Mouse (Mus musculus): ENCODE measurements around the gene Thegl. TPM values are rescaled to one million over a fixed set of nuclear protein-coding genes. Genes with fewer than 3 reads are reported as not detected.

Thegl gene
- polyA plus RNA-seq, 1 experiment from 2014 or later = 0.33 TPM

DNA sequence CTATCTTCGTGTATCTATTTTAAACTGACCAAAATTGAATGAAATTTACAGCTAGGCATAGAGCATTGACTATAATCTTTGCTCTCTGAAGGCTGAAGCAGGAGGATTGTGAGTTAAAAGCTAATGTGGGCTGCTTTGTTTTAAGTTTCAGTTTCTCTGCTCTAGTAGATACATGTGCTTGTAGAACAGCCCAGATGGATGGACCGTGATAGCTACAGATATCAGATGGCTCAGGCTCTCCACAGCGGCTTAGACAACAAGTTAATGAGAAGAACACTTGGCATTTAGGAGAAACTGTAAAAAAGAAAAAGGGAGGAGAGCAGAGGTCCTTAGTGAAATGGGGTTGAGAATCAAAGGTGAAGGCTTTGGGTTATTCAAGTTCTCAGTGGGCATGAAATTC lies 25.0 kb upstream of the Thegl start:
- peaks cover 87% of the 10 kb centered on the region for H3K36me3 ChIP-seq (ENCODE audit: control insufficient read depth, insufficient read depth, low read length)
- no peaks in the 10 kb centered on the region for H3K9me3 ChIP-seq (replicated peaks; ENCODE audit: control insufficient read depth, low read length)
- H3K4me2 ChIP-seq (ENCODE audit: low read length) = no peak overlapping the region
- H3K27me3 ChIP-seq (replicated peaks; ENCODE audit: control insufficient read depth, insufficient read depth, low read length) = no peaks in the 10 kb centered on the region
- DNase-seq (ENCODE audit: low spot score) = no peak
- 97% methylated on average over 3 of the region's 3 CpGs for WGBS
- H3K27ac ChIP-seq (ENCODE audit: low read depth, low read length) = no peak overlapping the region
- H3K9ac ChIP-seq (ENCODE audit: low read length) = no peak overlapping the region
- no peak for ATAC-seq
- no peak overlapping the region for H3K4me3 ChIP-seq (ENCODE audit: low read depth, low read length)
- H3K4me1 ChIP-seq (ENCODE audit: control insufficient read depth, insufficient read depth, low read length) = no peaks in the 10 kb centered on the region

DNA sequence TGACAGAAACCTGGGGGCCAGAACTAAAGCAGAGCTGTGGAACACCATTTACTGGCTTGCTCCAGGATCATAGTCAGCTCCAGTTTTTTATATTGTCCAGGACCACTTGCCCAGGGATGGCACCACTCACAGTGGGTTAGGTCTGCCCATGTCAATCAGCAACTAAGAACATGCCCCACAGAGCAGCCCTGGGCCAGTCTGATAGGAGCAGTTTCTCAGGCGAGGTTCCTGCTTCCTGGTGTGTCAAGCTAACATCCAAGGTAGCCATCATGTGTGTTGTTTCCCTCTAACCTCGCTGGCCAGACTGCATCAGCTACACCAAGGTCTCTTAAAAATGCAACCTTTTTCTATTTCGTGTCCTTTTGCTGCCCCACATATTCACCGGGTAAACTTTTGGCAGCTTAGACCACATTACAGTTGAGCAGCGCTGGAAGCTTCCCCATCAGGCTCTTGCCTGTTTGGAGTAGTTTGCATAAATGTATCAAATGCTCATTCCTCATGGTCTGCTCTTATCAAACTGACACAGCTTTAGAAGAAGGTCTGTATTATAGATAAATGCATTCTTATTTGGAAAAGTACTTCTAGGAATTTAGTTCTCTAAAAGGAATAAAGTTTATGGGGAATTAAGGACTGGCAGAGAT lies 22.5 kb upstream of the Thegl start:
- no peak for ATAC-seq
- H3K36me3 ChIP-seq (ENCODE audit: control insufficient read depth, insufficient read depth, low read length) = peaks cover 90% of the 10 kb centered on the region
- no peak overlapping the region for H3K27ac ChIP-seq (ENCODE audit: low read depth, low read length)
- no peak overlapping the region for H3K9ac ChIP-seq (ENCODE audit: low read length)
- no peaks in the 10 kb centered on the region for H3K4me1 ChIP-seq (ENCODE audit: control insufficient read depth, insufficient read depth, low read length)
- DNase-seq (ENCODE audit: low spot score) = no peak
- WGBS = 95% methylated on average over 5 of the region's 5 CpGs
- no peak overlapping the region for H3K4me2 ChIP-seq (ENCODE audit: low read length)
- H3K4me3 ChIP-seq (ENCODE audit: low read depth, low read length) = no peak overlapping the region
- H3K27me3 ChIP-seq (replicated peaks; ENCODE audit: control insufficient read depth, insufficient read depth, low read length) = no peaks in the 10 kb centered on the region
- H3K9me3 ChIP-seq (replicated peaks; ENCODE audit: control insufficient read depth, low read length) = no peaks in the 10 kb centered on the region

DNA sequence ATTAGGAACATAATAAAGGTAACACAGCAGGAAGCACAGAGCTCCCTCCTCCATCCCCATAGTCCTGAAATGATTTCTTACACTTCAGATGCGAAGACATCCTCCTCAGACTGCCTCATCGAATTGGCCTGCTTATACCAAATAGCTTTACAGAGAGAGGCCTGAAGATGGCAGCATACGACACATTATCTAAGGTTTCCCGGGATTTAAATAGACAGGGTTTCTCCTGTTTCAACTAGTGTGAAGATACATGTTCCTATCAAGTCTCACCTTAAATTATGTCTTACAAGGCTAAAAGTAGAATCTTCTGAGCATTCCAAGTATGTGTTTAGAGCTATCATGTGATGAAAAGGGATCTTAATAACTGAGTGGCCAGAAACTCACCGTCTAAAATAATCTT lies 17.4 kb upstream of the Thegl start:
- ATAC-seq (no peak), DNase-seq (ENCODE audit: low spot score) (peak; percentile 90)
- no peak overlapping the region for H3K4me3 ChIP-seq (ENCODE audit: low read depth, low read length)
- H3K9ac ChIP-seq (ENCODE audit: low read length) = no peak overlapping the region
- H3K36me3 ChIP-seq (ENCODE audit: control insufficient read depth, insufficient read depth, low read length) = peaks cover 61% of the 10 kb centered on the region
- H3K4me1 ChIP-seq (ENCODE audit: control insufficient read depth, insufficient read depth, low read length) = no peaks in the 10 kb centered on the region
- no peak overlapping the region for H3K4me2 ChIP-seq (ENCODE audit: low read length)
- H3K9me3 ChIP-seq (replicated peaks; ENCODE audit: control insufficient read depth, low read length) = no peaks in the 10 kb centered on the region
- H3K27me3 ChIP-seq (replicated peaks; ENCODE audit: control insufficient read depth, insufficient read depth, low read length) = no peaks in the 10 kb centered on the region
- no peak overlapping the region for H3K27ac ChIP-seq (ENCODE audit: low read depth, low read length)
- 52% methylated on average over 5 of the region's 5 CpGs for WGBS

DNA sequence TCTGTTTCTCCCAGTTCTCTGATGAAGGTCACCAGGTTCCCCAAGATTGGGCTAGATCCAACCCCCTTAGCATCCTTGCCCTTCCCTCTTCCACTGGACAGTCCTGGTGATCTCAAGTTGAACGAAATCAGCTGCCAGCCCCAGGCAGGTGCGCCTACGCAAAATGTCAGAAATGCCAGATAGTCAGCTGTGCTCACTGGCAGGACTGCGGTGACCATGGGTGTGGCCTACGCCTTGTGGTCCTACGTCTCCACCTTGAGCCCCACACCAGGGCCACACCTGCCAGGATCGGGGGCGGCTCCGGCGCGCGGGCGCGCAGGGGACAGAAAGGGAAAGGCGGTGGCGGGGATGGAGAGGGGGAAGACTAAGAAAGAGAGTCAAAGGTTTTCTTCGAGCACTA lies 14.6 kb upstream of the Thegl start:
- Histone ChIP-seq H3K4me1 (ENCODE audit: control insufficient read depth, insufficient read depth, low read length) (no peaks in the 10 kb centered on the region), H3K9ac (ENCODE audit: low read length) (no peak overlapping the region), H3K4me2 (ENCODE audit: low read length) (no peak overlapping the region), H3K36me3 (ENCODE audit: control insufficient read depth, insufficient read depth, low read length) (peaks cover 36% of the 10 kb centered on the region), H3K27ac (ENCODE audit: low read depth, low read length) (no peak overlapping the region), H3K27me3 (replicated peaks; ENCODE audit: control insufficient read depth, insufficient read depth, low read length) (no peaks in the 10 kb centered on the region), H3K4me3 (ENCODE audit: low read depth, low read length) (no peak overlapping the region), H3K9me3 (replicated peaks; ENCODE audit: control insufficient read depth, low read length) (no peaks in the 10 kb centered on the region)
- DNase-seq (ENCODE audit: low spot score) (no peak), ATAC-seq (no peak)
- WGBS = 96% methylated on average over 17 of the region's 17 CpGs

DNA sequence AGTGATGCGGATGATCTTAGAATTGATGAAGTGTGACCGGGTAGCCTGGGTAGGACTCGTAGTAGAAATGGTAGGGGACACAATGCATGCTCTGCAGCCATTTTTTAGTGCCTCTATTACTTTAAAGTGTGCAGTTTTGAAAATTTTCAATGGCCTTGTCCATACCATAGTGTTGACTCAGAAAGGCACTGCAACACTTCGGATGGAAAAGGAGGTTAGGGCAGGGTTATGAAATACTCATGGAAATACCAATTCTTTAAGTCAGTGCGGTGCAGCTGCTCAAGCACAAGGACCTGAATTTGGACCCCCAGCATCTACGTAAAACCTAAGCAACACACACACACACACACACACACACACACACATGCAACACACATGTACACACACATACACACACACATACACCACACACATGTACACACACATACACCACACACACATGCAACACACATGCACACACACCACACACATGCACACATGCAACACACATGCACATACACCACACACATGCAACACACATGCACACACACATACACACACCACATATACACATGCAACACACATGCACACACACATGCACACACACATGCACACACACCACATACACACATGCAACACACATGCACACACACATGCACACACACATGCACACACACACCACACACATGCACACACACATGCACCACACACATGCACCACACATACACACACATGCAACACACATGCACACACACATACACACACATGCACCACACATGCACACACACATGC lies 11.6 kb upstream of the Thegl start, which contains the start of gene Arl9:
Gene Arl9 (plus strand): TSS at position 5 of the 771 bp plus-strand sequence.
- Histone ChIP-seq H3K9ac (ENCODE audit: low read length) (no peak within 1 kb of the TSS), H3K4me2 (ENCODE audit: low read length) (no peak within 1 kb of the TSS), H3K27me3 (replicated peaks; ENCODE audit: control insufficient read depth, insufficient read depth, low read length) (no peaks in the 10 kb centered on the region), H3K36me3 (ENCODE audit: control insufficient read depth, insufficient read depth, low read length) (peaks cover 8% of the 10 kb centered on the region), H3K4me1 (ENCODE audit: control insufficient read depth, insufficient read depth, low read length) (no peaks in the 10 kb centered on the region), H3K4me3 (ENCODE audit: low read depth, low read length) (no peak within 1 kb of the TSS), H3K27ac (ENCODE audit: low read depth, low read length) (no peak within 1 kb of the TSS), H3K9me3 (replicated peaks; ENCODE audit: control insufficient read depth, low read length) (no peaks in the 10 kb centered on the region)
- WGBS = 95% methylated on average over 6 of the region's 6 CpGs
- ATAC-seq = no peak
- DNase-seq (ENCODE audit: low spot score) = no peak

DNA sequence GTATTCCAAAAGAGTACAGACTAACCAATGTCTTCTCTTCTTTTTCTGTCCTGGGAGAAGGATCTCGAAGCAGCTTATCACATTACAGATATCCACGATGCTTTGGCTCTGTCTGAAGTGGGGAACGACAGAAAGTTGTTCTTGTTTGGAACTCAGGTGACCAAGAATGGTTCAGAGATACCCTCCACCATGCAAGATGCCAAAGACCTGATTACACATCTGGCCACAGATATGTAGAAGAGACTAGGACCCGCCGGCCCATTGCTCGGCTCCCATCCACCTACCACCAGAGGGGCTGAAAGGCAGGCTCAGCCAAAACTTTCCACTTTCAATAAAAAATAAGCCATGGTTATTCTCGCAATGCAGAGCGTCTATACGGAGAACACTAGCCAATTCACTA lies 5.5 kb upstream of the Thegl start:
- WGBS = 93% methylated on average over 9 of the region's 9 CpGs

DNA sequence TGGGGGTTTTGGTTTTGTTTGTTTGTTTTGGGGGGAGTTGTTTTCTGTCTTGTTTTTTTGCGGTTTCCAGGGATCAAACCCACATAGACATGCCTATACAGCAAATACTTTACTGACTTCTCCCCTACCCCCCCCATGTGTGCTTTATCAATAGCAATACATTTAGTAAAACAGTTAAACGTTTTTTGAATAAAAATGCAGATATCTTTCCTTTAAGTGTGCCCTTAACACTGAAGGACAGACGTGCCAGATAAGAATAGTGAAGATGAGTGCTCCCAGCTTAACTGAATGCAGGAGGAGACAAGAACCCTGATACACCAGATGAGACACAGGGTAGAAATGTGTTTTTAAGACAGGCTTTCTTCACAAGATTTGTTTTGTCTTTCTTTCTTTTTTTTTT lies 4.7 kb upstream of the Thegl start:
- DNase-seq (ENCODE audit: low spot score) (no peak), ATAC-seq (no peak)
- H3K4me3 ChIP-seq (ENCODE audit: low read depth, low read length) = no peak overlapping the region
- no peak overlapping the region for H3K4me2 ChIP-seq (ENCODE audit: low read length)
- H3K27ac ChIP-seq (ENCODE audit: low read depth, low read length) = no peak overlapping the region
- WGBS = 70% methylated on average over 3 of the region's 3 CpGs
- H3K9me3 ChIP-seq (replicated peaks; ENCODE audit: control insufficient read depth, low read length) = no peaks in the 10 kb centered on the region
- H3K4me1 ChIP-seq (ENCODE audit: control insufficient read depth, insufficient read depth, low read length) = no peaks in the 10 kb centered on the region
- H3K36me3 ChIP-seq (ENCODE audit: control insufficient read depth, insufficient read depth, low read length) = no peaks in the 10 kb centered on the region
- H3K9ac ChIP-seq (ENCODE audit: low read length) = no peak overlapping the region
- no peaks in the 10 kb centered on the region for H3K27me3 ChIP-seq (replicated peaks; ENCODE audit: control insufficient read depth, insufficient read depth, low read length)

More for the DNA sequence above, 5.5 kb upstream of the Thegl start:
- Histone ChIP-seq H3K9me3 (replicated peaks; ENCODE audit: control insufficient read depth, low read length) (no peaks in the 10 kb centered on the region), H3K27ac (ENCODE audit: low read depth, low read length) (no peak overlapping the region), H3K4me2 (ENCODE audit: low read length) (no peak overlapping the region), H3K4me3 (ENCODE audit: low read depth, low read length) (no peak overlapping the region), H3K36me3 (ENCODE audit: control insufficient read depth, insufficient read depth, low read length) (no peaks in the 10 kb centered on the region), H3K9ac (ENCODE audit: low read length) (no peak overlapping the region), H3K4me1 (ENCODE audit: control insufficient read depth, insufficient read depth, low read length) (no peaks in the 10 kb centered on the region), H3K27me3 (replicated peaks; ENCODE audit: control insufficient read depth, insufficient read depth, low read length) (no peaks in the 10 kb centered on the region)
- ATAC-seq (no peak), DNase-seq (ENCODE audit: low spot score) (no peak)

DNA sequence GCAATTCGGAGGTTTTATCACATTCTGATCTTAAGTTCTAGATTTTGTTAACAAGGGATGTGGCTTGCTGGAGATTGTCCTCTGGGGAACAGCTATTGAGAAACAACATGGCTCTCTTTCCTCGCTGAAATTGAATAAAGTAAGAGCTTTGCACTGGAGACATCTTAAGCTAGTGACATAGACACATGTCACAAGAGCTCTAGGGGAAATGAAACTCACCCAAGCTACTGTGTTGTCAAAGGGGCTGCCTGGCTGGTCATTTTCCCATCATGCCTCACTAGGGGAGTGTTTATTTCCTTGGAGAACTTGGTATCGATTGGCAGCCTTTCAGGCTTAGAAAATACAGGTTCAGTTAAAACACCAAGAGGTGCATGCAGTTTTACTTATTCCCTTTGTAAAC lies 2.7 kb upstream of the Thegl start:
- DNase-seq (ENCODE audit: low spot score) (no peak), ATAC-seq (no peak)

DNA sequence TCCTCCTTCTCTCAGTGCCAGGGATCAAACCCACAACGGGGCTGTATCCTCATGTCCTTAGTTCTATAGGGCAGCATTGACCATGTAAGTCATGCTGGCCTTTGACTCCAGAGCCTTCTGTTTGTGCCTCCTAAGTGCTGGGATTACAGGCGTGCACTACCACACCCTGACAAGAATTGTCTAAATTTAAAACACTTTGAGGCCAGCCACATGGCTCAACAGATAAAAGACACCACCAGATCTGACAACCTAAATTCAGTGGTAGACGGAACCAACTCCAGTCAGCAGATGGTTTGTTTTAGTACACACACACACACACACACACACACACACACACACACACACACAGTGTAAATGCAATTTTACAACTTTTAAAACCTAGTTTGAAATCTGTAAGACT lies 12.2 kb downstream of the Thegl start:
- H3K9ac ChIP-seq (ENCODE audit: low read length) = no peak overlapping the region
- H3K4me2 ChIP-seq (ENCODE audit: low read length) = no peak overlapping the region
- H3K27me3 ChIP-seq (replicated peaks; ENCODE audit: control insufficient read depth, insufficient read depth, low read length) = no peaks in the 10 kb centered on the region
- no peak overlapping the region for H3K27ac ChIP-seq (ENCODE audit: low read depth, low read length)
- H3K4me1 ChIP-seq (ENCODE audit: control insufficient read depth, insufficient read depth, low read length) = no peaks in the 10 kb centered on the region
- H3K9me3 ChIP-seq (replicated peaks; ENCODE audit: control insufficient read depth, low read length) = no peaks in the 10 kb centered on the region
- 90% methylated on average over 3 of the region's 3 CpGs for WGBS
- no peak for DNase-seq (ENCODE audit: low spot score)
- ATAC-seq = no peak
- no peak overlapping the region for H3K4me3 ChIP-seq (ENCODE audit: low read depth, low read length)
- no peaks in the 10 kb centered on the region for H3K36me3 ChIP-seq (ENCODE audit: control insufficient read depth, insufficient read depth, low read length)

More for the DNA sequence above, 2.7 kb upstream of the Thegl start:
- no peaks in the 10 kb centered on the region for H3K4me1 ChIP-seq (ENCODE audit: control insufficient read depth, insufficient read depth, low read length)
- H3K27me3 ChIP-seq (replicated peaks; ENCODE audit: control insufficient read depth, insufficient read depth, low read length) = 0 out of 2 replicates have a peak, but pooled peaks cover 2% of the 10 kb centered on the region
- H3K9me3 ChIP-seq (replicated peaks; ENCODE audit: control insufficient read depth, low read length) = no peaks in the 10 kb centered on the region
- no peak overlapping the region for H3K9ac ChIP-seq (ENCODE audit: low read length)
- H3K27ac ChIP-seq (ENCODE audit: low read depth, low read length) = no peak overlapping the region
- no peak overlapping the region for H3K4me2 ChIP-seq (ENCODE audit: low read length)
- H3K36me3 ChIP-seq (ENCODE audit: control insufficient read depth, insufficient read depth, low read length) = no peaks in the 10 kb centered on the region
- WGBS = 84% methylated on average over 3 of the region's 3 CpGs
- no peak overlapping the region for H3K4me3 ChIP-seq (ENCODE audit: low read depth, low read length)

Measured in forebrain, embryonic 14.5 days (tissue).